Mouse (Mus musculus): ENCODE data around the gene Zfp423. TPM values are rescaled to one million over a fixed set of nuclear protein-coding genes. Genes with fewer than 3 reads are reported as not detected.
A peak's percentile ranks its signal among the peaks of the same experiment; 100 is the strongest.

Gene Zfp423
- total and polyA plus RNA-seq, 2 experiments from 2014 or later = 1.9 to 7.9 TPM

- Histone ChIP-seq H3K4me1 (ENCODE audit: control insufficient read depth, insufficient read depth) (no peaks in the 10 kb centered on the region), H3K27me3 (ENCODE audit: control insufficient read depth, insufficient read depth, low read length) (no peaks in the 10 kb centered on the region), H3K9ac (replicated peaks; ENCODE audit: low read depth, low read length) (no peak overlapping the region), H3K4me3 (ENCODE audit: low read depth, low read length) (no peak overlapping the region), H3K27ac (ENCODE audit: low read depth) (no peak overlapping the region), H3K4me2 (ENCODE audit: low read depth, low read length) (no peak overlapping the region), H3K36me3 (replicated peaks; ENCODE audit: control insufficient read depth, insufficient read depth, low read length) (no peaks in the 10 kb centered on the region), H3K9me3 (replicated peaks; ENCODE audit: control insufficient read depth, low read length) (no peaks in the 10 kb centered on the region)
- DNase-seq (ENCODE audit: low spot score) = no peak
- WGBS = 83% methylated on average over 5 of the region's 5 CpGs
- TF ChIP-seq EP300 (IDR thresholded peaks at IDR 0.05; ENCODE audit: low read depth) = no peak
- no peak for TF ChIP-seq CTCF (IDR thresholded peaks at IDR 0.05; ENCODE audit: low read depth)
- no peak for ATAC-seq (ENCODE audit: insufficient read depth, low read depth)
Observed at GRCm38 (mm10) chr8:87717445-87717844, 241.9 kb downstream of the Zfp423 start.

DNA sequence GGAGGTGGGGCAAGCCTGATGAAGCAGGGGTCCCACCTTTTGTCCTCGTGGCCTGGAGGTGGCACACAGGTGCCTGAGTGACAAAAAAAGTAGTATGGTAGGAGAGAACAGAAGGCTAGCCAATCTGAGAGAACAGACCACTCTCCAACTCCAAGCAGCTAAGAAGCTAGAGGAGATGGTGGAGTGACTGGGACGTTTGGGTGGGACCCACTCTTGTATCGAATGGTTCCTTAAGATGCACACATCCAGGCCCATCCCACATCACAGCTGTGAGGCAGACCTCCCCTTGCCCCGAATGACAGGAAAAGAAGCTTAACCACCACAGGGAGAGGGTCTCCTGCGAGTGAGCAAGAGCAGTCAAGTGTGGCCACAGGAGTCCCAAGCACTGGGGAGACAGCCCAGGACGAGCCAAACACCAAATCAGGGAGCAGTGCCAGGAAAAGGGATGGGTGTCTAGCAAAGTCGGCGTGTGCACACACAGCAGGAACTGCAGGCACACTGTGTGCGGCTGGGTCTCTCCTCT is 242.6 kb downstream of the Zfp423 start:
- Histone ChIP-seq H3K9me3 (replicated peaks; ENCODE audit: control insufficient read depth, low read length) (no peaks in the 10 kb centered on the region), H3K27me3 (ENCODE audit: control insufficient read depth, insufficient read depth, low read length) (no peaks in the 10 kb centered on the region), H3K4me1 (ENCODE audit: control insufficient read depth, insufficient read depth) (no peaks in the 10 kb centered on the region), H3K9ac (replicated peaks; ENCODE audit: low read depth, low read length) (no peak overlapping the region), H3K27ac (ENCODE audit: low read depth) (no peak overlapping the region), H3K4me3 (ENCODE audit: low read depth, low read length) (no peak overlapping the region), H3K36me3 (replicated peaks; ENCODE audit: control insufficient read depth, insufficient read depth, low read length) (no peaks in the 10 kb centered on the region), H3K4me2 (ENCODE audit: low read depth, low read length) (peak overlapping the region; percentile 42; the same call in 1 of the 2 replicates)
- 43% methylated on average over 9 of the region's 9 CpGs for WGBS
- no peak for ATAC-seq (ENCODE audit: insufficient read depth, low read depth)
- DNase-seq (ENCODE audit: low spot score) = no peak
- TF ChIP-seq EP300 (IDR thresholded peaks at IDR 0.05; ENCODE audit: low read depth) = no peak
- TF ChIP-seq CTCF (IDR thresholded peaks at IDR 0.05; ENCODE audit: low read depth) = no peak

GRCm38 (mm10) chr8:87715731-87716682 is 243.4 kb downstream of the Zfp423 start:
- Histone ChIP-seq H3K27ac (ENCODE audit: low read depth) (no peak overlapping the region), H3K4me1 (ENCODE audit: control insufficient read depth, insufficient read depth) (no peaks in the 10 kb centered on the region), H3K9ac (replicated peaks; ENCODE audit: low read depth, low read length) (no peak overlapping the region), H3K27me3 (ENCODE audit: control insufficient read depth, insufficient read depth, low read length) (no peaks in the 10 kb centered on the region), H3K4me2 (ENCODE audit: low read depth, low read length) (peak overlapping the region; percentile 42), H3K9me3 (replicated peaks; ENCODE audit: control insufficient read depth, low read length) (no peaks in the 10 kb centered on the region), H3K4me3 (ENCODE audit: low read depth, low read length) (no peak overlapping the region; the same call in 1 of the 2 replicates), H3K36me3 (replicated peaks; ENCODE audit: control insufficient read depth, insufficient read depth, low read length) (no peaks in the 10 kb centered on the region)
- WGBS = 14% methylated on average over 24 of the region's 24 CpGs
- no peak for TF ChIP-seq EP300 (IDR thresholded peaks at IDR 0.05; ENCODE audit: low read depth)
- TF ChIP-seq CTCF (IDR thresholded peaks at IDR 0.05; ENCODE audit: low read depth) = peak; percentile 76
- ATAC-seq (ENCODE audit: insufficient read depth, low read depth) = peak; percentile 11; the same call in 1 of the 2 replicates
- peak; percentile 59 for DNase-seq (ENCODE audit: low spot score)

GRCm38 (mm10) chr8:87713946-87714345 is 245.4 kb downstream of the Zfp423 start:
- no peak for ATAC-seq (ENCODE audit: insufficient read depth, low read depth)
- 72% methylated on average over 3 of the region's 3 CpGs for WGBS

DNA sequence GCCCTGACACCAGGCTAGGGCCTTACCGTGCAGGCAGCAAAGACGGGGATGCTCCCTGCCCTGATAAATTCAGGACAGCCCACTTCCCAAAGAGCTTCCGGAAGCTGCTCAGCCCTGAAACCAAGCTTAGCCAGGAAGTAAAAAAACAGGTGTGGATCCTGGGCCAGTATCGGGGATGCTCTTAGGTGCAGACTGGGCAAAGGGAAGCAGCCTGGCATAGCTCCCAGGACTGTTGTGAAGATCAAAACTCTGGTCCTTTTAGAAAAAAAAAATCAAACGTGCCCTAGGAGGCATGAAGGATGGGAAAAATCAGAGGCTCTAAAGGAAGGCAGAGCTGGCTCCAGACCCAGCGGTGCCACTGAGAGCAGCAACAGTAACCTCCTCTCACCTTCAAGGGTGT is 247.4 kb downstream of the Zfp423 start:
- H3K4me3 ChIP-seq (ENCODE audit: low read depth, low read length) = no peak overlapping the region
- TF ChIP-seq EP300 (IDR thresholded peaks at IDR 0.05; ENCODE audit: low read depth) (no peak), CTCF (IDR thresholded peaks at IDR 0.05; ENCODE audit: low read depth) (no peak)
- 65% methylated on average over 6 of the region's 6 CpGs for WGBS
- peaks cover 3% of the 10 kb centered on the region; the same call in 1 of the 2 replicates for H3K27me3 ChIP-seq (ENCODE audit: control insufficient read depth, insufficient read depth, low read length)
- DNase-seq (ENCODE audit: low spot score) = no peak
- no peak for ATAC-seq (ENCODE audit: insufficient read depth, low read depth)
- no peaks in the 10 kb centered on the region for H3K4me1 ChIP-seq (ENCODE audit: control insufficient read depth, insufficient read depth)
- H3K36me3 ChIP-seq (replicated peaks; ENCODE audit: control insufficient read depth, insufficient read depth, low read length) = no peaks in the 10 kb centered on the region
- no peaks in the 10 kb centered on the region for H3K9me3 ChIP-seq (replicated peaks; ENCODE audit: control insufficient read depth, low read length)
- H3K9ac ChIP-seq (replicated peaks; ENCODE audit: low read depth, low read length) = no peak overlapping the region
- H3K4me2 ChIP-seq (ENCODE audit: low read depth, low read length) = no peak overlapping the region
- H3K27ac ChIP-seq (ENCODE audit: low read depth) = no peak overlapping the region

More at GRCm38 (mm10) chr8:87713946-87714345, 245.4 kb downstream of the Zfp423 start:
- H3K4me2 ChIP-seq (ENCODE audit: low read depth, low read length) = no peak overlapping the region
- TF ChIP-seq CTCF (IDR thresholded peaks at IDR 0.05; ENCODE audit: low read depth) (no peak), EP300 (IDR thresholded peaks at IDR 0.05; ENCODE audit: low read depth) (no peak)
- no peak overlapping the region for H3K9ac ChIP-seq (replicated peaks; ENCODE audit: low read depth, low read length)
- DNase-seq (ENCODE audit: low spot score) = no peak
- no peaks in the 10 kb centered on the region for H3K36me3 ChIP-seq (replicated peaks; ENCODE audit: control insufficient read depth, insufficient read depth, low read length)
- H3K4me3 ChIP-seq (ENCODE audit: low read depth, low read length) = no peak overlapping the region
- H3K27me3 ChIP-seq (ENCODE audit: control insufficient read depth, insufficient read depth, low read length) = no peaks in the 10 kb centered on the region
- no peak overlapping the region for H3K27ac ChIP-seq (ENCODE audit: low read depth)
- H3K9me3 ChIP-seq (replicated peaks; ENCODE audit: control insufficient read depth, low read length) = no peaks in the 10 kb centered on the region
- H3K4me1 ChIP-seq (ENCODE audit: control insufficient read depth, insufficient read depth) = no peaks in the 10 kb centered on the region

Data from heart, postnatal 0 days (tissue).